Mouse (Mus musculus): ENCODE data around the gene Selenof. TPM values are rescaled to one million over a fixed set of nuclear protein-coding genes. Genes with fewer than 3 reads are reported as not detected.

Selenof gene
- total RNA-seq, 4 experiments from 2014 or later = 210 to 244 (median 232) TPM

DNA sequence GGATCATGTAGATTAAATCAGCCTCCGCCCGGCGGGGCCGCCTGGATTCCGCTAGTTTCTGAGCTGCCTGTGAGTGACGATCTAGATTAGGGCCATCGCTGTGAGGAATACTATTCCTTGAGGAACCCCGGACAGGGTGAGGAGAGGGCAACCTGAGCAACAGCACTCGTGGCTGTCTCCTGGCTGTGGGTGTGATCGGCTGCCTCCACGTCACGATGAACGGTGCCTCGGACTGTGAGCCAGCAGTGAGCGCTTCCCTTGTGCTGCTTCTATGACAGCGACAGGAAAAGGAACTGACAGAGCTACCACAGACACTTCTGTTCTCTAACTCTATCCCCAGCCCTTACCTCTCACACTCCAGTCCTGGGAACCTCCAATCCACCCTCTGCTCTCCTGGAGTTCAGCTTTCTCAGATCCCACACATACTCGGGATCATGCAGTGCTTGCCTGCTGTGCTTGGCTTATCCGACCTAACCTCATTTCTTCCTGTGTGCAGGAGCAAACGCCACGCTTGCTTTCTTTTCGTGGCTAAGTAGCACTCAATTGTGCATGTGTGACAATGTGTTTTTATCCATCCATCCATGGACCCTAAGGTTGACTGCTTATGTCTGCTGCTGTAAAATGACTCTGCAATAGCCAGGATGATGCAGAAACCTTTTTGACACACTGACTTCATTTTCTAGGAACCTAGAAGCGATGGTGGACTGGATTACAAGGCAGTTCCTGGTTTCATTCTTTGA is 8.4 kb upstream of the Selenof start:
- DNase-seq (ENCODE audit: low spot score in 2 of 2) = no peak

DNA sequence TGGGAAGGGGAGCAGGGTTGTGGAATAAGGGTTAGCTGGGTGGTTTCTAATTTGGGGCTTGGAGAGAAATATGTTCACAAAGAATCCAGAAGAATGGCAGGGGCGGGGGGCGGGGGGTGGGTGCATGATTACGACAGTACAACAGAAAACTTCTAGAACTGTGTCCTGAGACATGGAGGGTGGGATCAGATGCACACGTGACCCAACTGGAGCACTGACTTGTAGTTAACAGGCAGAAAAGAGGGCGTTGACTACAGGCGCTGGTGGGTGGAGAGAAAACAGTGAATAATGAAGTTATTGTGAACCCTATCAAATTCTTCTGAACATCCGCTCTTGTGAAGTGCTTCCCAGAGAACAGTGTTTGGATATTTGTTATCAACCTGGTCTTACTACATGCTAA is 6.2 kb upstream of the Selenof start:
- no peak for DNase-seq (ENCODE audit: low spot score in 2 of 2)

DNA sequence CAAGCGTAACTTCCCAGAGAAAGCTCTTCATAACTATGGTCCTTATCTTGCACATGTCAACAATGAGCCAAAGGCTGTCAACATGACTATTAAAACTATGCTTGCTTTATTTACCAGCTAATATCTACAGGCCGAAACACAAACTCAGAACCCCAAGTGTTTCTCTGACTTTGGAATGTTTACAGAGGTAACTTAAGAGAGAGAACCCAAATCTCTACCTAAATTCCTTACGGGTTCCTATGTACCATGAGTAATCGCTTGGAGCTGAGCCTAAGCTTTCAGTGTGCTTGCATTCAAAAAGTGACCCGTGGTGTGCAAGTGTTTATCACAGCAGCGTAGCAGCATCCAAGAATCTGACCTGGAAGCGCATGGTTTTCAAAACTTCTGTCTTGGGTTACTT is 4.9 kb upstream of the Selenof start:
- DNase-seq (ENCODE audit: low spot score in 2 of 2) = no peak

DNA sequence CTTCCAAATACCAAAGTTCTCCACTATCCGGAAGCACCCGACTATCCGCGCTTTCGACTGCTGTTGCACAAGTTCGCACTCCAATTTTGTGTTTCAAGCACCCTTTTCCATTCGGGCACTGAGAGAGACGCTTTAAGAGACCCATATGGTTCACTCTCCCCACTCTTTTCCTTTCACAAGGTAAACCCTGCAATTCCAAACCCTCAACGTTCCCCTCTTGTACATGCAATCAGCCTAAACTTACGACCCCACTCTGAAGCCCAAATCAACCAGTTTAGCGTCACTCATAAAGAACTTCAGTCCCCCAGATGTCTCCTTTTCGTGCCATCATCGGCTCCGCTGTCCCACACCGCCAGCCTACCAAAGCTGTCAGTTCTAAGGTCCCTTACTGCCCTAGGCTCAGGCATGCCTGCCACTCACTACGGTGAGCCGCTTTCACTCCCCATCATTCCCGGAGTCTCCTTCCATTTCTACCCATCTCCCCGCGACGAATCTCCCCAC is 1.2 kb upstream of the Selenof start:
- DNase-seq (ENCODE audit: low spot score in 2 of 2) = no peak

DNA sequence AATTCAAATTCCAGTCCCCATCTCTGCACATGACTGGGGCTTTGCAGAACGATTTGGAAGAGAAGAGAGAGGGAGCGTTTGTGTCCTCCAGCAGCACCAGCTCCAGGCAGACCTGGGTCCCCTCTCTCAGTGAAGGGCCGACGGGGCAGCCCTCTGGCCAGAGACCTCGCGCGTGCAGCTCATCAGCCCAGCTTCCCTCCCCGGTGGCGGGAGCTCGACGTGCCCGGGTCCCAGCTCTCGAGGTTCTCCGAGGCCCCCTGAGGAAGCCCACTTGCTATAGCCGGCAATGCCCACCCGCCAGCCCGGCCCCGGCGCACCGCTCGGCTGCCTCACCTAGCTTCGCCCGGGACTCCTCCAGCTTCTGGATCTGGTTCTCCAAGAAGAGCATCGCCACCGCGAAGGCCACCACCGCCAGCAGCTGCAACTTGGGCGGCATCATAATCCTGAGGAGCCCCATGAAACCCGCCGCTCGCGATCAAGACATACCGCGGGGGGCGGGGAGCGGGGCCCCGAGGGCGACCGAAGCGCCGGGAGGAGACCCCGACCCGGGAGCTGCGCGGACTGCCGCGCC is 618 bp upstream of the Selenof start:
- peak; percentile 32 to 34 for DNase-seq (ENCODE audit: low spot score in 2 of 2)

DNA sequence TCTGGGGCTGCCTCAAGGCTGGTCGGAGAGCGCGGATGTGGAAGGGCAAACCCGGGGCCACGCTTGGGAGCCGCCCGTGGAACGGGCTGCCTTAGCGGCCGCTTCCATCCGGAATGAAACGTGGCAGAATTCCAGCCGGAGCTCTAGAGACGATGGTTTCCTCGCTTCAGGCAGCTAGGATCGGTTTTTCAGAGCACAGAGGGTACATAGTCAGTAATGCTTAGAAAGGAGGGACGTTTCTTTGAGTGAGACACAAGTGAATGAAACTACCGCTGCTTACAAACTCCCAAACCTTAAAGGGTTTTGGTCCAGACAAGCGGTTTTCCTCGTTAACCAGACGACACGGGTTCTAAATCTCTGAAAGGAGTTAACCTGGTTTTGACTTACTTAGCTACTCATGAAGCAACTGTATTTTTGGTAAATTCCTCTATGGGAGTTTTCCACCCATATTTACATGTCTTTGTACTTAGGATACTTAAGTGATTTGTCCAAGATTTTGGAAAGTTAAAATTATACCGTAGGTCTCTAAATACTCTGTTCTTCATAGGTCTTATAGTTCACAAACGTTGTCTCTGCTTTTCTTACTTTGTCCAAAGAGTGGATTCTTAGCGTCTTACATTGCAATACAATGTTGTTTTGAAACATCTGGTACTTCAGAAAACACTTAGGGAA is 848 bp downstream of the Selenof start:
- DNase-seq (ENCODE audit: low spot score in 2 of 2) = no peak

DNA sequence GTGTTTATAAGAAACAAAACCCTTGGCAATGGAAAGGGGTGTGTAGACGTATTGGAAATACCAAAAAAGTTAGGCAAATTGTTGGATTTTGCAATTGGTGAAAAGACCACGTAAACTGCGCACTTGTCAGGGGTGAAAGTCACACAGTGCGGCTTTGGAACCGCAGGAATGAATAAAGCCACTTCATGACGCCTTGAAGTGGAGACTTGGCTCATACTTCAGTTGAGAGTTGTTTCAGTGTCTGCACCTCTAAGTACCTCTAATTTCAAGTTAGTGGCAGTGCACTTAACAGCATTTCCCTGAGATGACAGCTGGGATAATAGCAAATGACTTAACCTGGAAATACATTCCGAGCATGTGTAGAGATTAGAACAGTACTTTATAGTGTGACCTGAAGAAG is 4.2 kb downstream of the Selenof start:
- DNase-seq (ENCODE audit: low spot score in 2 of 2) = no peak

DNA sequence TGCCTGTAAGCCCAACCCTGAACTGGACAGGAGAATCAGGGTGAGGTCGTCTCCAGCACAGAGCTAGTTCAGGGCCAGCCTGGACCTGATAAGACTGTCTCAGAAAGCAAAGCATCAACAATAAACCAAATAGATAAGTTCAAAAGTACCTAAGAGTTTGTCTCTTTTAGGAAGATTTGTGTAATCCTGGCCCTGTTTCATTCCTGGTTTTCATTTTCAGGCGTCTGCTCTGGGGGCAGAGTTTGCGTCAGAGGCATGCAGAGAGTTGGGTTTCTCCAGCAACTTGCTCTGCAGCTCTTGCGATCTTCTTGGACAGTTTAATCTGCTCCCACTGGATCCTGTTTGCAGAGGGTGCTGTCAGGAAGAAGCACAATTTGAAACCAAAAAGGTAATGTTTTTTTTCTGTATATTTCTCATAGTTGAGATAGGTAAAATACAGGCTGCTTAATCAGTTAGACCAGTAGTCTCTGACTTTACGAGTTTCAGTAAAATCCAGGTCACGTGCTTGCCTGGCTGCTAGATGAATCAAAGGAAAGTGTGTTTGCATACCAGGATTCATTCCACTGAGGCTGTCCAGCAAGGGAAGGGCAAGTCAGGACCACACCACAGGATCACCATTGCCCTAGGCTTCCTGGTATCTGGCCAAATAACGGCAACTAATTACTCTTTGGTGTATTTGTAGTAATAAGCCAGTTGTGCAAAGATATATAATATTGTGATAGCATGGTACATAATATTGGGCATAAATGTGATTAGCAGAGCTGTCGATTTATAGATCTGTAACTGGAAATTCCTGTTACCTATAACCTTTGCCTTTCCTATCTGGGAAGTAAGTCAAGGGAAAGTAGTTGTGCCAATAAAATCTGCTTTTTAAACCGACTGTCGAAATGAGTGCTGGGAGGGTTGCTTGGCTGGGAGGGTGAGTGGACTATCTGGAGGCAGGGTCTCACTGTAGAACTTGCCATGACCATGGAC is 7.5 kb downstream of the Selenof start:
- DNase-seq (ENCODE audit: low spot score in 2 of 2) = no peak

DNA sequence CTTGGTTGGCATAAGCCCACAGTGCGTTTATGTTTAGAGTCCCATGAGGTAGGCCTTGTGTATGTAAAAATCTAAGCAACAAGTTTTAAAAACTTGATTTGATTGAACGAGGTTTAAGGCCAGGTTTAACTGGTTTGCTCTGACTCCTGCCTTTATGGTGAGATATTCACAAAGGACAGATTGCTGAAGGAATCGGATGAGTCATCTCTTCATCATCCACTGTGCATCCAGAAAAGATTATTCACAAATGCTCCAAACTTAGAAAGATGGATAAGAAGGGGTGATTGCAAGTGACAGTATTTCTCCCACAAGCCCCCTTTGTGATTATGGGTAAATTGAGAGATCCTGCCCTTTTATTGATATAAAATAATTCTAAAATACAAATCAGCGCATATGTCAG is 8.8 kb downstream of the Selenof start:
- DNase-seq (ENCODE audit: low spot score in 2 of 2) = no peak

DNA sequence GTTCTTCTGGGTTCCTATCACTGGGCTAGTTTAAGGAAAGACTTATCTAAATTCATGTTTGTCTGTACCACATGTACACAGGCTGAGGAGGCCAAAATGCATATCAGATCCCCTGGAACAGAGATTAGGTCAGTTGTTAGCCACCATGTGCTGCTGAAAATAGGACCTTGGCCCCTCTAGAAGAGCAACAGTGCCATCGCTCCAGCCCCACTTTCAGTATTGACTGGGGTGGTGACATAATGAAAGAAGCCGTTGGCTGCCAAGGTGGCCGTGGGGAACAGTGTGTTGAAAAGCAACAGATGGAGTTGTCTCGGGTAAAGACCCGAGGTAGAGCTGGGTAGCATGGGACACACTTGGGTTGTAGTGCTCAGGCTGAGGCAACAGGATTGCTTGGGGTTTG is 9.7 kb downstream of the Selenof start:
- DNase-seq (ENCODE audit: low spot score in 2 of 2) = no peak

DNA sequence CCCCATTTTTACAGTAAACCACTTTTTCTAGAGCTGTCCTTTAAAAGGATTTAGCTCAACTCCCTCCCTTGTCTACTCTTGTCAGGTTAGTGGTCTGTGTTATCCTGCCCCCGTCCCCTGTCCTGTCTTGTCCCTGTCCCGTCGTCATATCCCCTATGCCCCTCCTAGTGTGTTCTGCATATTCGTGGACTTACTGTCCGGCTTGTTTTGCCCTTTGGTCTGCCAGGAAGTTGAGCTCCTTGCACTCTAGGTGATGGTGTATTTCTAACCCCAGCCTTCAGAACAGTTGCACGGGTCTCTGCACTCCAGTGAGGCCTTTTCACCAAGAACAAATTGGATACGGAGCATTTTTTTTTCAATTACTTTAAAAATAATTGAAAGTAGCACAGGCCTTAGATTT is 10.2 kb downstream of the Selenof start:
- no peak for DNase-seq (ENCODE audit: low spot score in 2 of 2)

DNA sequence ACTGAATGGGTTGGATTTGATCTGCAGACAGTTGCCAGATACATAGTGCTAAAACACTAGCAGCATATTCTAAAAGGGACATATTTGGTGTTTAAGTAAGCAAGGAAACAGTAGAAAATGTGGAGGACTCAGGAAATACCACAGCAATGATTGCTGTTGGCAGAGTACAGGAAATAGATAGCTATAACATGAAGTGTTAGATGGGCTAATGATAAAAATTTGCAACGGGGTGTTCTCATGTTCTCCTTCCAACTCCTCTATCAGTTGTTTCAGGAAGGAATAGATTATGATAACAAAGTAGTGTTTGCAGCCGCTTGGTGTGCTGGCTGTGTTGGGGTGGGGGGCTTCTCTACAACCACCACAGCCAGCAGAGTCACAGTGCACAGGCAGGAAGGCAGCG is 11.7 kb downstream of the Selenof start:
- no peak for DNase-seq (ENCODE audit: low spot score in 2 of 2)

DNA sequence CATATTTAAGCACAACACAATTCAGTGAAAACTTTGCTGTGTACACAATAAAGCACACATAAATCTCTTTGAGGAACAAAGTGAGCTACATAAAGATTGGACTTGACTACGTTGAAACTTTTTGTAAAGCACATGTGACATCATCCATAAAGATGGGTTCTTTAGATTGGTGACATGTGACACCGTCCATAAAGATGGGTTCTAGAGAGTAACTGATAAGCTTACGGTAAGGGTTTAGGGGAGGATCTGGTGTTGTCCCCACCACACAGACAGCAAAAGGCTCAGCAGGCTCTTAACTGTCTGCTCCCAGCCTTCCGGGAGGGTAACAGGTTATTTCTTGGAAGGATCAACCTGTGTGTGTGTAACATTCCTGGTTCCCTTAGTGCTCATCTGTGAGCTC is 12.2 kb downstream of the Selenof start:
- no peak for DNase-seq (ENCODE audit: low spot score in 2 of 2)

DNA sequence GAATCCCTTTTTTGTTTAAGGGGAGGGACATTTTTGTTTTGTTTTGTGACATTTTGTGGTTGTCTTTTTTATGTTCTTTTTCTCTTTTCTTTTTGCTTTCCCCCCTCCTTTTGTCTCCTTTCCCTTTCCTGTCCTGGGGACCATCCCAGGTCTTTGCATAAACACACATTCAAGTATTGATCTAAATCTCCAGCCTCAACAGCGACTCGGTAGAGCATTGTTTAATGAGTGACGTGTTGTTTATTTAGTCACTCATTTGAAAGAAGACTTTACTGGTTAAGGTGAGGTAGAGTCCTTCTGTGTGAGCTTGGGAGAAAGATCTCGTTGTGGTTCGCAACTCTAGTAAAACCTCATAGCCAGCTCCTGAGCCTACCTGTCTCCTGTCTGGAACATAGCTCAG is 13.7 kb downstream of the Selenof start:
- no peak for DNase-seq (ENCODE audit: low spot score in 2 of 2)

DNA sequence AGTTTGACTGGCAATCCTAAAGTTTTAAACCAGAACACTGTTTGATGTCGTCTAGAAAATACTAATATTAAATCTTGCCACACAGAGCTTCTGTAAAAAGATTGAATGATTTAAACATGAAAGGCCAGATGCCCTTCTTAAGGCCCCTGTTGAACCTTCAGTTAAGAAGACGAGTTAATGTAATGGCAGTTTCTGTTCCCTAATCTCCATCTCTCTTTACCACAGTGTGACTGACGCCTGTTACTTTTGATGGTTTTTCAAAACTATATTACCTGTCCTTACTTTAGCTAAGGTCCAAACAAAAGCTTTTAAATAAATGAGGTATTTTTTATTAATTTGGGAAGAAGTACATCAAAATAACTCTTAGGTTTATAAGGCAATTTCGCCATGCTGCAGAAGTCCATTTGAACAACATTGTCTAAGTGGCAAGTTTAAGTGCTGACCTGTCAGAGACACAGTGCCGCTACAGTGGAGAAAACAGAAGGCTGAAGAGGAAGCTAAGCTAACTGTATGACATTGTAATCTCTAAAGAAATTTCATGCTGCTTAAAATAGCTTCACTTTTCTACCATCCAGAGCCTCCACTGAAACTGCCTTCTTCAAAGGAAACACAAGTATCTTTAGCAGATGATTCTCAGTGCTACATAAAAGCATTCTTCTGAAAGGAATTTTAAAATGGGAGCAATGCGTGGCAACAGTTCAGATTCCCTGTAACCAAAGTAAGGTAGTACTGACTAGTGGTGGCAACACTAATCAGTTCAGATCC is 14.9 kb downstream of the Selenof start:
- no peak for DNase-seq (ENCODE audit: low spot score in 2 of 2)

DNA sequence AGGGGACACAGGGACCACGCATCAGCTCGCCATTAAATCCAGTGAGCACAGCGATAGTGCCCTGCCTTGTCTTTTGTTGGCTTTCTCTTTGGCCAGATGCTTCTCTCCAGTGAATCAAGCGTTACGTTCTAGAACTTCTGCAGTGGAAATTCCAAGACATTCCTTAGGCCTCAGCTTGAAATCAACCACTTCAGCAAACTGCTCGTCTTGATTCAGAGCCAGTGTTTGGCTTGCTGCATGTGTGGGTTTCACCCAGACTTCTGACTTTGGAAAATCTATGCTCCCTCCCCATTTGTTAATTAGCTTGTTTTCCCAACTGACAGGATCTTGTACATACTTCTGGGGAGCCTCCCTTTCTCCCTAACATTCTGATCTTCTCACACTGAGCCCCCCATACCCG is 16.6 kb downstream of the Selenof start:
- DNase-seq (ENCODE audit: low spot score in 2 of 2) = no peak

DNA sequence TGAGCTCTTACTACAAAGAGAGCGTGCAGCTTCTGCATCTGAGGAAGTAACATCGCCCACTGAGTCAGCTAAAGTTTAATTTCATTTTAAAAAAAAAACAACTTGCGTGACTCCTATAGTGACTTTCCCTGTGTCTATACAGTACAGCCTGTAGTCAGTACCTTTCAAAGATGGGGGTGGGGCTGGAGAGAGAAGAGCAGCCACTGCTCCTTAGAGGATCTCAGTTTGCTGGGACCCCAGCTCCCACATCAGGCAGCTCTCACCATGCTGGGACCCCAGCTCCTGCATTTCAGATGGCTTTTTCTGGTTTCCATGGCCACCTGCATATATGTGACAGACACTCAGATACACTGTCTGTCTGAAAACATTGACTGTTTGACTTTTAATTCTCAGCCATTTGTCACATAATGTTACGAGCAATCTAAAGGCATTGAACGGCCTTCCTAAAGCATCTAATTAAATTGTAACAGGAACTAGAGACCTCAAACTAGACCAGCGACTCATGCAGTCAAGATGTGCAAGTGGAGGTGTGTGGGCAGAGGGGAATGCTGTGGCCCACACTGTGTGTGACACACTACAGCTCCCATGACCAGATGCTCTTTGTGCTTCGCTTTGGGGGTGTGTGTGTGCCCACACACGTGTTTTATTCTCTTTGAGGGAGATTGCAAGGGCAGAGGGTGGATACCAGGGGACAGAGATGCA is 19.2 kb downstream of the Selenof start:
- DNase-seq (ENCODE audit: low spot score in 2 of 2) = no peak

DNA sequence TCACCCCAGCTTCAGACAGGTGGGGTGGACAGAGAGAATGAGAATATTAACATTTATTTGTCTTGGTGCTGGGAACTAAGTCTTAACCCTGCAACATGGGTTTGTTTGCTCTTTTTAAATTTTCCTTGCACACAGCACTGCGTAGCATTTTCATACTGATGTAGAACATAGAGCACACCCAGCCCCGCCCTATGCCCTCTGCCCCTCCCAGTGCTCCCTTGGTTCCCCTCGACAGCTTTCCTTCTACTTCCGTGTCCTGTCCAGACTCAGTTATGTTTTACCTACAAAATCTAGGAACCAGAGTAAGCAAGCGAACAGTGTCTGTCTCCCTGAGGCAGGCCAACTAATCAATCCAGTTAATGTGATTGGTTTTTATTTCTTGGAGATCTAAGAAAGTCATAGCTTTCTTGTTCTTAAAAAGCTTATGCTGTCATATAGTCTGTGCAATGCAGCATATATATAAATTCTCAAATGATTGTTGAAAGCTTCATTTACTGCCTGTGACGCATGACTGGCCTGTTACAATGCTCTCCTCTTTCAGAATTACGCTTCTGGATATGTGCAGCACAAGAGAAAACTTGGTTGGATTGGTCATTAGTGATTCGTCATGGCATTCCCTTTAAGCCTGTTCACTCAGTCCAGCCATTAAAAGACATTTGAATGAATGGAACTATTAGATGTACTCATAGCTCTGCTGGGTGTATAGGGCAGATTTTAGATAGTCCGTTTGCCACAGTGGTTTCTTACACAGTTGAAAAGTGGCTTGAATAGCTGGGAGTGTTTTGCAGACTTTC is 23.1 kb downstream of the Selenof start:
- DNase-seq (ENCODE audit: low spot score in 2 of 2) = no peak

DNA sequence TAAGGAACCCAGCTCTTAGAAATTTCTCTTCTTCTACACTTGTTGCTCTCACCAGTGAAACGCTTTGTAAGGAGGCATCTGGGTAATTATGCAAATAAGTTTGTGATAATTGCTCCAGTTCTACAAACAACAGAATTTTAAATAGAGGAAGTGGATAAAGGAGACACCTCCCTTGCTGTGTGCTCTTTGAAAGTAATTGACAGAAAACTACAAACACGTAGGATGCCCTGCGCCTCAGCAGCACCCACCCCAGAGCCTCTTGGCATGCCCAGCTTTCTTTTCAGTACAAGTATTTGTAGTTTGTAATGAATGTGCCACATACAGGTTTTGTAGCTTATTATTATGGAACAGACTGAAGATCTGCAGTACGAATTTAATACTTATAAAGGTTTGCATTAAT is 27.0 kb downstream of the Selenof start:
- no peak for DNase-seq (ENCODE audit: low spot score in 2 of 2)
